Mouse (Mus musculus) lung, postnatal 0 days (tissue): ENCODE data around the gene Blzf1. TPM values are rescaled to one million over a fixed set of nuclear protein-coding genes. Genes with fewer than 3 reads are reported as not detected.

Experiments used
- ATAC-seq: fragments of 200-750 bp; cut with Nextera tagmentation; 2 replicates; pipeline ENCODE4 v1.8.0; 2017; ENCODE audit warnings: moderate library complexity
- DNase-seq: peaks from one replicate; pipeline ENCODE4 v3.0.0-alpha.2; 2016; ENCODE audit warnings: low spot score
- H3K27ac ChIP-seq: fragments of 300-500 bp; sonication (generic); 2 replicates; pipeline ENCODE4 v1.5.1; 2014; ENCODE audit warnings: antibody characterized with exemption, mild to moderate bottlenecking, low read length, mixed read lengths
- H3K27me3 ChIP-seq: fragments of 300-500 bp; sonication (generic); replicated peaks from 2 replicates; pipeline ENCODE4 v1.6.1; 2014; ENCODE audit warnings: low read length, mixed read lengths; ENCODE audit not compliant: insufficient read depth
- H3K36me3 ChIP-seq: fragments of 300-500 bp; sonication (generic); 2 replicates; pipeline ENCODE4 v1.6.1; 2014; ENCODE audit warnings: low read length, mixed read lengths; ENCODE audit not compliant: insufficient read depth
- H3K4me1 ChIP-seq: fragments of 300-500 bp; sonication (generic); 2 replicates; pipeline ENCODE4 v1.6.1; 2014; ENCODE audit warnings: antibody characterized with exemption, low read depth, low read length, mixed read lengths; ENCODE audit not compliant: insufficient read depth
- H3K4me2 ChIP-seq: fragments of 300-500 bp; sonication (generic); replicated peaks from 2 replicates; pipeline ENCODE4 v1.6.1; 2014; ENCODE audit warnings: low read depth, mild to moderate bottlenecking, low read length, moderate library complexity, mixed read lengths
- H3K4me3 ChIP-seq: fragments of 300-500 bp; sonication (generic); 2 replicates; pipeline ENCODE4 v1.5.1; 2014; ENCODE audit warnings: low read depth, low read length
- H3K9ac ChIP-seq: fragments of 300-500 bp; sonication (generic); replicated peaks from 2 replicates; pipeline ENCODE4 v1.6.1; 2014; ENCODE audit warnings: low read depth, mild to moderate bottlenecking
- H3K9me3 ChIP-seq: fragments of 300-500 bp; sonication (generic); 2 replicates; pipeline ENCODE4 v1.6.1; 2016; ENCODE audit warnings: low read length, mixed read lengths
- CTCF ChIP-seq: IDR thresholded peaks from 2 replicates; pipeline ENCODE4 v1.5.1; 2016; ENCODE audit warnings: antibody characterized with exemption, mild to moderate bottlenecking
- EP300 ChIP-seq: IDR thresholded peaks from 2 replicates; pipeline ENCODE4 v1.6.1; 2016; ENCODE audit warnings: antibody characterized with exemption, mild to moderate bottlenecking, control low read depth
- WGBS: fragments of 180-500 bp; shearing (Covaris S2); extraction: QIAGEN DNeasy Blood & Tissue Kit; methylation state at CpG from one replicate; pipeline ENCODE4 v1.1.7; 2014; 5-methylcytosine and 5-hydroxymethylcytosine counted together
- polyA plus RNA-seq: library from polyadenylated mRNA; unstranded; fragments of >200 nt; fragmentation: Nextera tagmentation; extraction: Ambion mirVana; gene quantifications from 2 replicates; pipeline ENCODE4 v1.2.1, GENCODE M21; 2015

Blzf1 gene
- polyA plus RNA-seq, 1 experiment from 2014 or later: 27.8 TPM

- DNase-seq (no peak), ATAC-seq (no peak)
- Histone ChIP-seq H3K4me1 (no peaks in the 10 kb centered on the region; the same call in 1 of the 2 replicates), H3K4me3 (no peak overlapping the region), H3K36me3 (no peaks in the 10 kb centered on the region), H3K9ac (no peak overlapping the region), H3K27me3 (no peaks in the 10 kb centered on the region), H3K27ac (no peak overlapping the region), H3K9me3 (no peaks in the 10 kb centered on the region), H3K4me2 (no peak overlapping the region)
- WGBS: 49% methylated on average over 5 of the region's 5 CpGs
- TF ChIP-seq EP300 (no peak), CTCF (no peak)
Measured at GRCm38 (mm10) chr1:164320731-164321130, 13.4 kb upstream of the Blzf1 start.

- Histone ChIP-seq H3K27me3 (no peaks in the 10 kb centered on the region), H3K4me2 (no peak overlapping the region), H3K4me3 (no peak overlapping the region), H3K36me3 (no peaks in the 10 kb centered on the region), H3K4me1 (no peaks in the 10 kb centered on the region; the same call in 1 of the 2 replicates), H3K9me3 (no peaks in the 10 kb centered on the region), H3K27ac (no peak overlapping the region), H3K9ac (no peak overlapping the region)
- no peak for ATAC-seq
- peak; percentile 36 for DNase-seq
- 35% methylated on average over 14 of the region's 14 CpGs for WGBS
- TF ChIP-seq EP300 (no peak), CTCF (no peak)
Measured at GRCm38 (mm10) chr1:164319542-164320140, 12.4 kb upstream of the Blzf1 start.

GRCm38 (mm10) chr1:164318474-164318873 is 11.2 kb upstream of the Blzf1 start:
- H3K4me3 ChIP-seq: no peak overlapping the region
- no peaks in the 10 kb centered on the region for H3K9me3 ChIP-seq
- H3K36me3 ChIP-seq: no peaks in the 10 kb centered on the region
- no peak for DNase-seq
- H3K27me3 ChIP-seq: no peaks in the 10 kb centered on the region
- whole genome bisulfite sequencing: 93% methylated on average over 5 of the region's 5 CpGs
- no peak for ATAC-seq
- H3K4me1 ChIP-seq: no peaks in the 10 kb centered on the region; the same call in 1 of the 2 replicates
- no peak overlapping the region for H3K4me2 ChIP-seq
- TF ChIP-seq CTCF: no peak
- TF ChIP-seq EP300: no peak
- no peak overlapping the region for H3K9ac ChIP-seq
- no peak overlapping the region for H3K27ac ChIP-seq

GRCm38 (mm10) chr1:164317261-164317660 is 10.0 kb upstream of the Blzf1 start:
- Histone ChIP-seq H3K27ac (no peak overlapping the region), H3K36me3 (no peaks in the 10 kb centered on the region), H3K4me2 (no peak overlapping the region), H3K4me3 (no peak overlapping the region), H3K9me3 (no peaks in the 10 kb centered on the region), H3K27me3 (no peaks in the 10 kb centered on the region), H3K9ac (no peak overlapping the region), H3K4me1 (no peaks in the 10 kb centered on the region; the same call in 1 of the 2 replicates)
- WGBS: 50% methylated on average over 9 of the region's 9 CpGs
- TF ChIP-seq CTCF: no peak
- no peak for TF ChIP-seq EP300
- DNase-seq (no peak), ATAC-seq (no peak)

DNA sequence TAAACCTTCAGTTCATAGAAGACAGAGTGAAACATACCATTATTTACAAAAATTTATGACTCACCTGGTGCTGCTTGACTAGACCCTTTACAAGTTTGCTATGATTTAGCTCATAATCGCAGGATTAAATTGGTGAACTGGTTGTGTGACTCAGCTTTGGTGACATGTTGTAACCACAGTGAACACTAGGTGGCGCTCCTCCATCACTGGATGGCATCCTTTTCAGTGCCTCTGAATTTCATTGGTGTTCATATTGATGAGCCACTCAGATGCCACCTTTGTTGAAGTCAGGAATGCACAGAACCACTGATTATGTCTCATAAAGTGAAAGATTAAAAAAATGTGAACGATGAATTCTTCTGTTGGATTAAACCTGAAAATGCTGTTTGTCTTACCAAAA is 9.4 kb upstream of the Blzf1 start:
- Histone ChIP-seq H3K27me3 (no peaks in the 10 kb centered on the region), H3K9ac (no peak overlapping the region), H3K9me3 (no peaks in the 10 kb centered on the region), H3K27ac (no peak overlapping the region), H3K36me3 (no peaks in the 10 kb centered on the region), H3K4me1 (no peaks in the 10 kb centered on the region; the same call in 1 of the 2 replicates), H3K4me3 (no peak overlapping the region), H3K4me2 (no peak overlapping the region)
- ATAC-seq (no peak), DNase-seq (peak; percentile 67)
- TF ChIP-seq CTCF: peak; percentile 99
- no peak for TF ChIP-seq EP300
- WGBS: 17% methylated on average over 3 of the region's 3 CpGs

DNA sequence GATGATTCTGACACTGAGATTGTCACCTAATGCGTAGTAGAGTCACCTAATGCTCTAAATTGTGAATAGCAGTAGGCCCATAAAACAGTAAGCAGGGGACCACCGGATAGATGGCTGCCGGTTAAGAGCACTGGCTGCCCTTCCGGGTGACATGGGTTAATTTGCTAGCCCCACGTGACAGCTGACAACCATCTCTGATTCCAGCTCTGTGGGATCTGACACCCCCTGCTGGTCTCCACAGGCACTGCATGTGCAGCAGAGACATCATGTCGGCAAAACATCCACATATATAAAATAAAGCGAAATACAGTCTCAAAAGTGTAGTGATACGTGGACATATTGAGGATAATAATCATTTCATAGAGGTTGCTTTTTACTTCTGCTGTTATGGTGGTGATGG is 8.0 kb upstream of the Blzf1 start:
- H3K36me3 ChIP-seq: no peaks in the 10 kb centered on the region
- no peaks in the 10 kb centered on the region for H3K9me3 ChIP-seq
- no peak overlapping the region for H3K9ac ChIP-seq
- ATAC-seq: no peak
- H3K4me1 ChIP-seq: no peaks in the 10 kb centered on the region
- no peak overlapping the region for H3K27ac ChIP-seq
- H3K4me3 ChIP-seq: no peak overlapping the region
- no peaks in the 10 kb centered on the region for H3K27me3 ChIP-seq
- TF ChIP-seq EP300 (no peak), CTCF (peak; percentile 75)
- DNase-seq: no peak
- 71% methylated on average over 8 of the region's 8 CpGs for WGBS
- H3K4me2 ChIP-seq: no peak overlapping the region
